Mouse (Mus musculus): ENCODE measurements around the gene Shq1.

- TF ChIP-seq CTCF (IDR thresholded peaks at IDR 0.05; ENCODE audit: borderline replicate concordance, extremely low read depth, insufficient read depth, insufficient read length) (peak; percentile 81; the same call in 1 of the 2 replicates), POLR2A (IDR thresholded peaks at IDR 0.05; ENCODE audit: borderline replicate concordance, extremely low read depth, insufficient read depth, insufficient read length, poor library complexity, severe bottlenecking) (no peak)
Observed at GRCm38 (mm10) chr6:100645469-100646201, 25.3 kb downstream of the Shq1 start.
